Mouse (Mus musculus): ENCODE measurements around the gene Swap70. TPM values are rescaled to one million over a fixed set of nuclear protein-coding genes. Genes with fewer than 3 reads are reported as not detected.

The Swap70 gene
- polyA plus RNA-seq, 1 experiment from 2014 or later, result 7.4 TPM

- WGBS, result 88% methylated on average over 6 of the region's 6 CpGs
- no peaks in the 10 kb centered on the region for H3K27me3 ChIP-seq (ENCODE audit: control insufficient read depth, insufficient read depth, low read length)
- no peak overlapping the region for H3K9ac ChIP-seq (replicated peaks; ENCODE audit: low read depth, low read length)
- no peak for ATAC-seq (ENCODE audit: low read depth)
- H3K4me2 ChIP-seq (ENCODE audit: low read depth, low read length), result no peak overlapping the region
- H3K36me3 ChIP-seq (ENCODE audit: control insufficient read depth, insufficient read depth, low read length), result no peaks in the 10 kb centered on the region
- H3K27ac ChIP-seq (ENCODE audit: low read depth, low read length), result no peak overlapping the region
- H3K4me1 ChIP-seq (ENCODE audit: control insufficient read depth, insufficient read depth, low read length), result no peaks in the 10 kb centered on the region
- H3K9me3 ChIP-seq (ENCODE audit: control insufficient read depth, low read length), result no peaks in the 10 kb centered on the region
- H3K4me3 ChIP-seq (ENCODE audit: low read depth, low read length), result no peak overlapping the region
These were observed 81.4 kb downstream of the Swap70 start for GRCm38 (mm10) chr7:110302886-110303285.

- Histone ChIP-seq H3K27ac (ENCODE audit: low read depth, low read length) (no peak overlapping the region), H3K36me3 (ENCODE audit: control insufficient read depth, insufficient read depth, low read length) (peaks cover 15% of the 10 kb centered on the region), H3K4me3 (ENCODE audit: low read depth, low read length) (no peak overlapping the region), H3K27me3 (ENCODE audit: control insufficient read depth, insufficient read depth, low read length) (no peaks in the 10 kb centered on the region), H3K9me3 (ENCODE audit: control insufficient read depth, low read length) (no peaks in the 10 kb centered on the region), H3K4me1 (ENCODE audit: control insufficient read depth, insufficient read depth, low read length) (no peaks in the 10 kb centered on the region), H3K9ac (replicated peaks; ENCODE audit: low read depth, low read length) (no peak overlapping the region), H3K4me2 (ENCODE audit: low read depth, low read length) (no peak overlapping the region)
- WGBS, result 95% methylated on average over 4 of the region's 4 CpGs
- no peak for ATAC-seq (ENCODE audit: low read depth)
These were observed 84.0 kb downstream of the Swap70 start for GRCm38 (mm10) chr7:110305486-110305885.

DNA sequence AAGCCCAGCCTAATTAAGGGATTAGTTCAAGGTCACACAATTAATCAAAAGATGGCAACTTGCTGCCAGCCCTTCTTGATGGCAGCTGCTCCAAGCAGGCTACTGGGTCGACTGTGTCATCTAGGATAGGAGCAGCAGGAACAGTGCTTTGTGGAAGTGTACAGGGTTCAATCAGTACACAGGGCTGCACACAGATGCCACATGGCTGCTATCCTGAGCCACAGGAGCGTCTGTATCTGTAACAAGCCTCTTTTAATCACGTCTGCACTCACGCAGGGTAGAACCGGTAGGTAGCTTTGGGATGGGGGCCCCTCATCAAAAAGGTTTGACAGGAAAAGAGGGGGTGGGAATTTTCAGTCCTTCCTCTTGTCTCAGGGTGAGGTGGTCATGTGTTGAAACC is 84.8 kb downstream of the Swap70 start:
- H3K36me3 ChIP-seq (ENCODE audit: control insufficient read depth, insufficient read depth, low read length), result peaks cover 18% of the 10 kb centered on the region
- ATAC-seq (ENCODE audit: low read depth), result no peak
- no peak overlapping the region for H3K27ac ChIP-seq (ENCODE audit: low read depth, low read length)
- H3K4me2 ChIP-seq (ENCODE audit: low read depth, low read length), result no peak overlapping the region
- no peaks in the 10 kb centered on the region for H3K27me3 ChIP-seq (ENCODE audit: control insufficient read depth, insufficient read depth, low read length)
- H3K4me3 ChIP-seq (ENCODE audit: low read depth, low read length), result no peak overlapping the region
- no peak overlapping the region for H3K9ac ChIP-seq (replicated peaks; ENCODE audit: low read depth, low read length)
- no peaks in the 10 kb centered on the region for H3K4me1 ChIP-seq (ENCODE audit: control insufficient read depth, insufficient read depth, low read length)
- WGBS, result 68% methylated on average over 5 of the region's 5 CpGs
- H3K9me3 ChIP-seq (ENCODE audit: control insufficient read depth, low read length), result no peaks in the 10 kb centered on the region

DNA sequence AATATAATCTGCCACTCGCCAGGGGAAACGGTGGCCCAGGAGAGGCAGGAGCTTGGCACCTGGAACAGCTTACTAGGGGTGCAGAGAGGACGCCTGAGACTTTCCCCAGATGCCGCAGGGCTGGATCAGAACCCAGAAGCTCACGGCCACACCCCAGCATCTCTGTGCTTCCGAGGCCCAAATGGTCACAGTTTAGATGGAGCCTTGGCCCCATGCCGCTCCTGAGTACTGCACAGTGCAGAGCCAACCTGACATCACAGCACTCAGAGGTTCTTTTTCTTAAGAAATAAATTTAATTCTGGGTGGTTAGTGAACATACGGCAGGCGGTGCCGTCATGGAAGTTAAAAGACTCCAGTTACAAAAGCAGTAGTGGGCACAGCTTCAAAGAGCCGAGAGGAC is 86.2 kb downstream of the Swap70 start:
- Histone ChIP-seq H3K4me3 (ENCODE audit: low read depth, low read length) (no peak overlapping the region), H3K9me3 (ENCODE audit: control insufficient read depth, low read length) (no peaks in the 10 kb centered on the region), H3K27me3 (ENCODE audit: control insufficient read depth, insufficient read depth, low read length) (no peaks in the 10 kb centered on the region), H3K9ac (replicated peaks; ENCODE audit: low read depth, low read length) (no peak overlapping the region), H3K27ac (ENCODE audit: low read depth, low read length) (no peak overlapping the region), H3K4me2 (ENCODE audit: low read depth, low read length) (no peak overlapping the region), H3K36me3 (ENCODE audit: control insufficient read depth, insufficient read depth, low read length) (peaks cover 31% of the 10 kb centered on the region), H3K4me1 (ENCODE audit: control insufficient read depth, insufficient read depth, low read length) (no peaks in the 10 kb centered on the region)
- 90% methylated on average over 11 of the region's 11 CpGs for WGBS
- ATAC-seq (ENCODE audit: low read depth), result no peak

GRCm38 (mm10) chr7:110309246-110309645 is 87.7 kb downstream of the Swap70 start:
- Histone ChIP-seq H3K4me2 (ENCODE audit: low read depth, low read length) (no peak overlapping the region), H3K4me3 (ENCODE audit: low read depth, low read length) (no peak overlapping the region), H3K27ac (ENCODE audit: low read depth, low read length) (no peak overlapping the region), H3K27me3 (ENCODE audit: control insufficient read depth, insufficient read depth, low read length) (no peaks in the 10 kb centered on the region), H3K4me1 (ENCODE audit: control insufficient read depth, insufficient read depth, low read length) (no peaks in the 10 kb centered on the region), H3K9ac (replicated peaks; ENCODE audit: low read depth, low read length) (no peak overlapping the region), H3K9me3 (ENCODE audit: control insufficient read depth, low read length) (no peaks in the 10 kb centered on the region), H3K36me3 (ENCODE audit: control insufficient read depth, insufficient read depth, low read length) (peaks cover 44% of the 10 kb centered on the region)
- 95% methylated on average over 8 of the region's 8 CpGs for WGBS
- ATAC-seq (ENCODE audit: low read depth), result no peak

- ATAC-seq (ENCODE audit: low read depth), result no peak
- no peaks in the 10 kb centered on the region for H3K9me3 ChIP-seq (ENCODE audit: control insufficient read depth, low read length)
- H3K4me3 ChIP-seq (ENCODE audit: low read depth, low read length), result no peak overlapping the region
- H3K36me3 ChIP-seq (ENCODE audit: control insufficient read depth, insufficient read depth, low read length), result peaks cover 53% of the 10 kb centered on the region
- H3K9ac ChIP-seq (replicated peaks; ENCODE audit: low read depth, low read length), result no peak overlapping the region
- WGBS, result 95% methylated on average over 9 of the region's 9 CpGs
- no peak overlapping the region for H3K27ac ChIP-seq (ENCODE audit: low read depth, low read length)
- H3K27me3 ChIP-seq (ENCODE audit: control insufficient read depth, insufficient read depth, low read length), result no peaks in the 10 kb centered on the region
- H3K4me1 ChIP-seq (ENCODE audit: control insufficient read depth, insufficient read depth, low read length), result no peaks in the 10 kb centered on the region
- H3K4me2 ChIP-seq (ENCODE audit: low read depth, low read length), result no peak overlapping the region
These were observed 92.0 kb downstream of the Swap70 start for GRCm38 (mm10) chr7:110313392-110314055.

DNA sequence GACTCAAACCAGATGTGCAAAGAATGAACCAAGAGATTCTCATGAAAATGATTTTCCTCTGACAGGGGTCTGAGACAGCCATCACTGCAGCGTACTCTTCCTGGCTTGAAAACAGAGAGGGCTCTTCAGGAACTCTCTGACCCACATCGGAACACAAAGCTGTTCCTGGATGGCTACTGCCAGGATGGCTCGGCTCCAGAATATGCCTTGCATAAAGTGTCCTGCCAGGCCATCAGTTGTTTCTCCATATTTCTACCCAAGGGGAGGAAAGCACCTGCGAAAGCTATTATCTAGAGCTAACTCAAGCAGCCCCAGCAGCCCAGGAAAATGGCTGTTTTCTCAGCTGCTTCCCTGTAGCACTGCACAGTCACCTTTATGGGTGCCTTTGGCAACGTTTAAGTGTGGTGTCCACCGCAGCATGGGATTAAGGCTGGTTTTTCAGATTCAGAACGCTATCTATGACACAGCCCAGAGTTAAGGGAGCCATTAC is 92.9 kb downstream of the Swap70 start:
- H3K36me3 ChIP-seq (ENCODE audit: control insufficient read depth, insufficient read depth, low read length), result peaks cover 50% of the 10 kb centered on the region

GRCm38 (mm10) chr7:110315352-110315751 is 93.8 kb downstream of the Swap70 start:
- ATAC-seq (ENCODE audit: low read depth), result no peak
- H3K4me1 ChIP-seq (ENCODE audit: control insufficient read depth, insufficient read depth, low read length), result no peaks in the 10 kb centered on the region

More for the DNA sequence above, 92.9 kb downstream of the Swap70 start:
- H3K4me3 ChIP-seq (ENCODE audit: low read depth, low read length), result no peak overlapping the region
- no peaks in the 10 kb centered on the region for H3K4me1 ChIP-seq (ENCODE audit: control insufficient read depth, insufficient read depth, low read length)
- 93% methylated on average over 7 of the region's 7 CpGs for WGBS
- no peak overlapping the region for H3K4me2 ChIP-seq (ENCODE audit: low read depth, low read length)
- ATAC-seq (ENCODE audit: low read depth), result no peak
- no peaks in the 10 kb centered on the region for H3K9me3 ChIP-seq (ENCODE audit: control insufficient read depth, low read length)
- no peaks in the 10 kb centered on the region for H3K27me3 ChIP-seq (ENCODE audit: control insufficient read depth, insufficient read depth, low read length)
- H3K9ac ChIP-seq (replicated peaks; ENCODE audit: low read depth, low read length), result no peak overlapping the region
- H3K27ac ChIP-seq (ENCODE audit: low read depth, low read length), result no peak overlapping the region

GRCm38 (mm10) chr7:110317412-110317811 is 95.9 kb downstream of the Swap70 start:
- 96% methylated on average over 4 of the region's 4 CpGs for WGBS
- Histone ChIP-seq H3K9ac (replicated peaks; ENCODE audit: low read depth, low read length) (no peak overlapping the region), H3K9me3 (ENCODE audit: control insufficient read depth, low read length) (no peaks in the 10 kb centered on the region), H3K4me2 (ENCODE audit: low read depth, low read length) (no peak overlapping the region), H3K4me1 (ENCODE audit: control insufficient read depth, insufficient read depth, low read length) (no peaks in the 10 kb centered on the region), H3K27me3 (ENCODE audit: control insufficient read depth, insufficient read depth, low read length) (no peaks in the 10 kb centered on the region), H3K36me3 (ENCODE audit: control insufficient read depth, insufficient read depth, low read length) (peaks cover 52% of the 10 kb centered on the region), H3K4me3 (ENCODE audit: low read depth, low read length) (no peak overlapping the region), H3K27ac (ENCODE audit: low read depth, low read length) (no peak overlapping the region)
- ATAC-seq (ENCODE audit: low read depth), result no peak

More at GRCm38 (mm10) chr7:110315352-110315751, 93.8 kb downstream of the Swap70 start:
- Histone ChIP-seq H3K4me3 (ENCODE audit: low read depth, low read length) (no peak overlapping the region), H3K27me3 (ENCODE audit: control insufficient read depth, insufficient read depth, low read length) (no peaks in the 10 kb centered on the region), H3K27ac (ENCODE audit: low read depth, low read length) (no peak overlapping the region), H3K9ac (replicated peaks; ENCODE audit: low read depth, low read length) (no peak overlapping the region), H3K9me3 (ENCODE audit: control insufficient read depth, low read length) (no peaks in the 10 kb centered on the region), H3K4me2 (ENCODE audit: low read depth, low read length) (no peak overlapping the region), H3K36me3 (ENCODE audit: control insufficient read depth, insufficient read depth, low read length) (peaks cover 52% of the 10 kb centered on the region)
- WGBS, result 96% methylated on average over 1 of the region's 1 CpGs

All from neural tube, embryonic 14.5 days (tissue).